Mouse (Mus musculus) CH12.LX (cell line): ENCODE data around the gene Entpd1.

Source experiments
- CHD2 ChIP-seq: IDR thresholded peaks from 2 replicates; pipeline ENCODE4 v1.6.1; 2011; ENCODE audit warnings: low read length, improper control_type of control experiment
- CTCF ChIP-seq, 2 experiments: IDR thresholded peaks in 1 of 2; conservative IDR thresholded peaks in 1 of 2; 2 replicates each; pipeline ENCODE4 v1.5.1; 2011 to 2012; ENCODE audit warnings: low read depth in 2 of 2, low read length in 2 of 2, improper control_type of control experiment in 1 of 2, inconsistent platforms in 1 of 2, mild to moderate bottlenecking in 1 of 2, moderate library complexity in 1 of 2
- ELF1 ChIP-seq: IDR thresholded peaks from 2 replicates; pipeline ENCODE4 v1.6.1; 2014; ENCODE audit warnings: low read depth, mild to moderate bottlenecking, inconsistent platforms, low read length, improper control_type of control experiment
- POLR2A ChIP-seq: IDR thresholded peaks from 2 replicates; pipeline ENCODE4 v1.6.1; 2011; ENCODE audit warnings: low read depth, mild to moderate bottlenecking, improper control_type of control experiment, low read length
- ZC3H11A ChIP-seq: IDR thresholded peaks from 2 replicates; pipeline ENCODE4 v1.6.1; 2012; ENCODE audit warnings: low read depth, mild to moderate bottlenecking, inconsistent platforms, low read length, improper control_type of control experiment
- ZNF384 ChIP-seq: IDR thresholded peaks from 2 replicates; pipeline ENCODE4 v1.6.1; 2012; ENCODE audit warnings: low read depth, low read length, improper control_type of control experiment, inconsistent platforms

DNA sequence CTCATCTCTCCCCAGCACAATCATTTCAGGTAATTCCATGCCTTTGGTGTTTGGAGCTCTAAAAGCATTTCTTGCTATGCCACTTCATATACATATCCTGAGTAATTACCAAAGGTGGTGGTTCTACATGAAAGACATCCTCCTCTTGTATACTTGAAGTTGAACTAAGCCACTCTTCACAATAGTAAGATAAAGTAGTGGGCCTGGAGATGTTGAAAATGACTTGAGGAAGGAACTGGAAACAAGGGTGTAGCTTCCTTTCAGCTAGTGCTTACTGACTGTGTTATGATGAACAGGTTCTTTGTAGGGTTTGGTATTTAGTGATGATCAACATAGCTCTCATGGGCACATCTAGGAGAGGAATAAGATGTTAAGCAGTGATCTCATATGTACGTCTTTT lies 31.7 kb downstream of the Entpd1 start:
- TF ChIP-seq ELF1 (no peak), POLR2A (no peak), ZC3H11A (no peak), ZNF384 (no peak), CHD2 (no peak), CTCF (conservative IDR thresholded peaks at IDR 0.05 in 1 of 2, IDR thresholded peaks at IDR 0.05 in 1 of 2; ENCODE audit: low read depth in 2 of 2, low read length in 2 of 2) (no peak)
